Mouse (Mus musculus) erythroblast, embryonic 14.5 days (primary cell): ENCODE results near the gene Syk.

Experiments
- GATA1 ChIP-seq: IDR thresholded peaks from 2 replicates; pipeline ENCODE4 v1.6.1; 2012; ENCODE audit warnings: low read length, inconsistent platforms, mixed read lengths
- TAL1 ChIP-seq: IDR thresholded peaks from 3 replicates; pipeline ENCODE4 v1.6.1; 2012; ENCODE audit warnings: low read length, inconsistent platforms, mixed read lengths

DNA sequence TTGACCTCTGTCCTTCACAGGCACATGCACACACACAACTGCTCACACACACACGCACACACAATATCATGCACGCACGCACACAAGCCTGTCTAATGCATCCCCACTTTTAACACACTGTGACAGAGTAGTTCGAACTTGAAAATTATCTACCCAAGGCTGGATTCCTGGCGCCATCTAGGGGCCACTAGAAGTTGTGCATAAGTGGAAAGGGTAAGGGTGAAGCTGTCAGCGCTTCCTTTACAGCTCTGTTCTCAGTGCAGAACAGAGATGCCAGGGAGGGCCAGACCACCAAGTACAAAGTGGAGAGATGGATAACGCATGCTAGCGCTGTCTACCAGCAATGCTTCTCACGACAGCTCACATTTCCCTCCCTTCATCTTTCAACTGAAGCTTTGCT lies 45.6 kb downstream of the Syk start:
- TF ChIP-seq TAL1 = no peak
- no peak for TF ChIP-seq GATA1
